Mouse (Mus musculus) G1E (cell line): Measurements from ENCODE around the gene Ttc28.

Source experiments
- CTCF ChIP-seq: IDR thresholded peaks from 2 replicates; pipeline ENCODE4 v1.5.1; 2012; ENCODE audit warnings: low read depth, low read length, inconsistent platforms, mixed read lengths
- GATA1 ChIP-seq: IDR thresholded peaks from 2 replicates; pipeline ENCODE4 v1.6.1; 2012; ENCODE audit warnings: borderline replicate concordance, low read length, inconsistent platforms, mixed read lengths
- GATA2 ChIP-seq: IDR thresholded peaks from 2 replicates; pipeline ENCODE4 v1.6.1; 2012; ENCODE audit warnings: low read depth, low read length, inconsistent platforms, borderline replicate concordance
- TAL1 ChIP-seq: conservative IDR thresholded peaks from 2 replicates; pipeline ENCODE4 v1.6.1; 2012; ENCODE audit warnings: low read depth, low read length, inconsistent platforms, mixed read lengths

- no peak for TF ChIP-seq CTCF
- TF ChIP-seq GATA1 = no peak
- TF ChIP-seq TAL1 = no peak
- TF ChIP-seq GATA2 = no peak
Observed at GRCm38 (mm10) chr5:110831036-110831720, 48.4 kb upstream of the Ttc28 start.
